Mouse (Mus musculus) hindlimb bud, embryonic 11.5 days (tissue): ENCODE measurements around the gene Smr2.
"Not testable (repeated sequence)": the region's sequence is repeated elsewhere in the genome, so short reads cannot be mapped to it uniquely, and the experiment has no call there.

ENCODE experiments used
- DNase-seq: peaks from one replicate; pipeline ENCODE4 v3.0.0-alpha.2; 2012; ENCODE audit warnings: low read depth, low spot score; ENCODE audit errors: extremely low spot score

Gene Smr2

GRCm38 (mm10) chr5:88086256-88086655 is at the start of gene Smr2:
Gene Smr2, plus strand, starts transcription at chr5:88086556.
- not testable (repeated sequence) for DNase-seq

- no peak for DNase-seq
Observed at GRCm38 (mm10) chr5:88111430-88111829, 25.1 kb downstream of the Smr2 start, which contains the start of gene Gm11116. Gene Gm11116, minus strand, starts transcription at chr5:88111530.

DNA sequence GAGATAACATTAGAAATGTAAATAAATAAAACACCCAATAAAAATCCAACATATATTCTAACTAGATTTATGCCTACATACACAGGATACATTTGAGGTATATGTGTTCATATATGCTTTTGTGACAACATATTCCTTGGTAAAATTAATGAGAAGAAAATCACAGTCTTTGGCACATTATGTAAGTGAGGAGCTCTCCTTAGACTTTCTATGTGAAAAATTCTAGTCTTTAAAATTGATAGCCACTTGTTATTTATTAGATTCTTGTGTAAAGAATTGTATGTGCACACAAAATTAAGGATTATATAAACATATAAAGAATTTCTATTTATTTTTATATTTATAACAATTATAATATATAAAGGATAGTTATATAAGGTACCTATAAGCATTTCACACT is 67.6 kb downstream of the Smr2 start, which contains the start of gene Gm11115:
Gene Gm11115 (minus strand): TSS at position 101 of the 400 bp plus-strand sequence.
- no peak for DNase-seq
